Mouse (Mus musculus): Measurements from ENCODE around the gene 4930438A08Rik. TPM values are rescaled to one million over a fixed set of nuclear protein-coding genes. Genes with fewer than 3 reads are reported as not detected.
"Not testable (repeated sequence)": the region's sequence is repeated elsewhere in the genome, so short reads cannot be mapped to it uniquely, and the experiment has no call there.

The 4930438A08Rik gene
- polyA plus RNA-seq, 1 experiment from 2014 or later, result 0.40 TPM

GRCm38 (mm10) chr11:58282518-58282917, 7.9 kb downstream of the 4930438A08Rik start:
- ATAC-seq (ENCODE audit: insufficient read depth, low FRiP score, low read depth), result no peak
- H3K4me1 ChIP-seq, result no peaks in the 10 kb centered on the region
- no peaks in the 10 kb centered on the region for H3K9me3 ChIP-seq
- no peaks in the 10 kb centered on the region for H3K36me3 ChIP-seq
- no peak overlapping the region for H3K27ac ChIP-seq
- H3K4me3 ChIP-seq (replicated peaks), result no peak overlapping the region
- H3K27me3 ChIP-seq (replicated peaks), result no peaks in the 10 kb centered on the region
- no peak overlapping the region for H3K9ac ChIP-seq
- 80% methylated on average over 5 of the region's 5 CpGs for WGBS
- H3K4me2 ChIP-seq, result no peak overlapping the region

- Histone ChIP-seq H3K9me3 (no peaks in the 10 kb centered on the region), H3K4me3 (replicated peaks) (no peak overlapping the region), H3K4me1 (no peaks in the 10 kb centered on the region), H3K4me2 (no peak overlapping the region), H3K27me3 (replicated peaks) (no peaks in the 10 kb centered on the region), H3K27ac (no peak overlapping the region), H3K9ac (no peak overlapping the region), H3K36me3 (no peaks in the 10 kb centered on the region)
- ATAC-seq (ENCODE audit: insufficient read depth, low FRiP score, low read depth), result no peak
- 73% methylated on average over 9 of the region's 9 CpGs for WGBS
These were observed 15.5 kb downstream of the 4930438A08Rik start for GRCm38 (mm10) chr11:58289992-58290682.

GRCm38 (mm10) chr11:58290812-58291211, 16.2 kb downstream of the 4930438A08Rik start:
- ATAC-seq (ENCODE audit: insufficient read depth, low FRiP score, low read depth), result no peak
- no peaks in the 10 kb centered on the region for H3K36me3 ChIP-seq

GRCm38 (mm10) chr11:58292791-58293190, 18.2 kb downstream of the 4930438A08Rik start:
- Histone ChIP-seq H3K4me1 (no peaks in the 10 kb centered on the region), H3K27me3 (replicated peaks) (no peaks in the 10 kb centered on the region), H3K9ac (no peak overlapping the region), H3K4me3 (replicated peaks) (no peak overlapping the region), H3K4me2 (no peak overlapping the region), H3K9me3 (no peaks in the 10 kb centered on the region), H3K27ac (no peak overlapping the region), H3K36me3 (no peaks in the 10 kb centered on the region)
- WGBS, result 53% methylated on average over 4 of the region's 4 CpGs
- ATAC-seq (ENCODE audit: insufficient read depth, low FRiP score, low read depth), result no peak

More at GRCm38 (mm10) chr11:58290812-58291211, 16.2 kb downstream of the 4930438A08Rik start:
- no peaks in the 10 kb centered on the region for H3K4me1 ChIP-seq
- 77% methylated on average over 4 of the region's 4 CpGs for WGBS
- no peaks in the 10 kb centered on the region for H3K9me3 ChIP-seq
- no peak overlapping the region for H3K9ac ChIP-seq
- no peak overlapping the region for H3K27ac ChIP-seq
- H3K4me2 ChIP-seq, result no peak overlapping the region
- no peak overlapping the region for H3K4me3 ChIP-seq (replicated peaks)
- H3K27me3 ChIP-seq (replicated peaks), result no peaks in the 10 kb centered on the region

GRCm38 (mm10) chr11:58297396-58297795, 22.8 kb downstream of the 4930438A08Rik start:
- no peaks in the 10 kb centered on the region for H3K9me3 ChIP-seq
- no peak overlapping the region for H3K4me2 ChIP-seq
- 82% methylated on average over 6 of the region's 6 CpGs for WGBS
- H3K27ac ChIP-seq, result no peak overlapping the region
- no peak overlapping the region for H3K9ac ChIP-seq
- H3K36me3 ChIP-seq, result no peaks in the 10 kb centered on the region
- H3K27me3 ChIP-seq (replicated peaks), result no peaks in the 10 kb centered on the region
- H3K4me1 ChIP-seq, result peaks cover 6% of the 10 kb centered on the region; the same call in 1 of the 2 replicates
- no peak overlapping the region for H3K4me3 ChIP-seq (replicated peaks)
- ATAC-seq (ENCODE audit: insufficient read depth, low FRiP score, low read depth), result no peak

GRCm38 (mm10) chr11:58301057-58301456, 26.5 kb downstream of the 4930438A08Rik start:
- Histone ChIP-seq H3K9ac (no peak overlapping the region), H3K4me3 (replicated peaks) (peak overlapping the region; percentile 28), H3K36me3 (no peaks in the 10 kb centered on the region), H3K27me3 (replicated peaks) (no peaks in the 10 kb centered on the region), H3K4me2 (peak overlapping the region; percentile 56), H3K9me3 (no peaks in the 10 kb centered on the region), H3K27ac (peak overlapping the region; percentile 16; the same call in 1 of the 2 replicates), H3K4me1 (peaks cover 10% of the 10 kb centered on the region; the same call in 1 of the 2 replicates)
- 15% methylated on average over 13 of the region's 13 CpGs for WGBS
- ATAC-seq (ENCODE audit: insufficient read depth, low FRiP score, low read depth), result no peak

- H3K4me1 ChIP-seq, result peaks cover 10% of the 10 kb centered on the region; the same call in 1 of the 2 replicates
- peak overlapping the region; percentile 97 for H3K27ac ChIP-seq
- H3K27me3 ChIP-seq (replicated peaks), result no peaks in the 10 kb centered on the region
- H3K36me3 ChIP-seq, result no peaks in the 10 kb centered on the region
- H3K4me2 ChIP-seq, result peak overlapping the region; percentile 67
- no peaks in the 10 kb centered on the region for H3K9me3 ChIP-seq
- H3K4me3 ChIP-seq (replicated peaks), result peak overlapping the region; percentile 70
- under 1% methylated on average over 36 of the region's 36 CpGs for WGBS
- peak; percentile 93 for ATAC-seq (ENCODE audit: insufficient read depth, low FRiP score, low read depth)
- H3K9ac ChIP-seq, result peak overlapping the region; percentile 52; the same call in 1 of the 2 replicates
These were observed 27.5 kb downstream of the 4930438A08Rik start for GRCm38 (mm10) chr11:58301837-58302754.

GRCm38 (mm10) chr11:58302774-58303445, 28.3 kb downstream of the 4930438A08Rik start:
- under 1% methylated on average over 26 of the region's 26 CpGs for WGBS
- Histone ChIP-seq H3K4me3 (replicated peaks) (peak overlapping the region; percentile 70), H3K9me3 (no peaks in the 10 kb centered on the region), H3K27me3 (replicated peaks) (no peaks in the 10 kb centered on the region), H3K4me2 (peak overlapping the region; percentile 67), H3K9ac (peak overlapping the region; percentile 52), H3K36me3 (no peaks in the 10 kb centered on the region), H3K4me1 (peaks cover 13% of the 10 kb centered on the region; the same call in 1 of the 2 replicates), H3K27ac (peak overlapping the region; percentile 97)
- ATAC-seq (ENCODE audit: insufficient read depth, low FRiP score, low read depth), result peak; percentile 27

- Histone ChIP-seq H3K4me2 (peak overlapping the region; percentile 38), H3K27me3 (replicated peaks) (no peaks in the 10 kb centered on the region), H3K27ac (no peak overlapping the region), H3K9ac (no peak overlapping the region), H3K36me3 (no peaks in the 10 kb centered on the region), H3K9me3 (no peaks in the 10 kb centered on the region), H3K4me3 (replicated peaks) (no peak overlapping the region), H3K4me1 (peaks cover 16% of the 10 kb centered on the region; the same call in 1 of the 2 replicates)
- 19% methylated on average over 7 of the region's 7 CpGs for WGBS
- no peak for ATAC-seq (ENCODE audit: insufficient read depth, low FRiP score, low read depth)
These were observed 29.0 kb downstream of the 4930438A08Rik start for GRCm38 (mm10) chr11:58303594-58303993.

GRCm38 (mm10) chr11:58305299-58305698, 30.7 kb downstream of the 4930438A08Rik start:
- not testable (repeated sequence) for H3K9ac ChIP-seq

GRCm38 (mm10) chr11:58306860-58307308, 32.3 kb downstream of the 4930438A08Rik start, which contains the start of gene Zfp692:
Gene Zfp692 (plus strand): TSS chr11:58307069.
- no peaks in the 10 kb centered on the region for H3K9me3 ChIP-seq
- H3K4me3 ChIP-seq (replicated peaks), result peak within 1 kb of the TSS; percentile 59
- H3K4me2 ChIP-seq, result peak within 1 kb of the TSS; percentile 91
- no peaks in the 10 kb centered on the region for H3K36me3 ChIP-seq
- peak; percentile 73 for ATAC-seq (ENCODE audit: insufficient read depth, low FRiP score, low read depth)
- peak within 1 kb of the TSS; percentile 53 for H3K9ac ChIP-seq
- H3K27ac ChIP-seq, result peak within 1 kb of the TSS; percentile 87
- H3K27me3 ChIP-seq (replicated peaks), result no peaks in the 10 kb centered on the region
- WGBS, result 0% methylated on average over 34 of the region's 34 CpGs
- peaks cover 10% of the 10 kb centered on the region; the same call in 1 of the 2 replicates for H3K4me1 ChIP-seq

More at GRCm38 (mm10) chr11:58305299-58305698, 30.7 kb downstream of the 4930438A08Rik start:
- WGBS, result 95% methylated on average over 8 of the region's 8 CpGs
- not testable (repeated sequence) for ATAC-seq (ENCODE audit: insufficient read depth, low FRiP score, low read depth); H3K36me3 ChIP-seq; H3K27ac ChIP-seq; H3K9me3 ChIP-seq; H3K4me2 ChIP-seq; H3K27me3 ChIP-seq (replicated peaks); H3K4me3 ChIP-seq (replicated peaks)
- H3K4me1 ChIP-seq, result peaks cover 16% of the 10 kb centered on the region; the same call in 1 of the 2 replicates
